In the genomic region with DNA sequence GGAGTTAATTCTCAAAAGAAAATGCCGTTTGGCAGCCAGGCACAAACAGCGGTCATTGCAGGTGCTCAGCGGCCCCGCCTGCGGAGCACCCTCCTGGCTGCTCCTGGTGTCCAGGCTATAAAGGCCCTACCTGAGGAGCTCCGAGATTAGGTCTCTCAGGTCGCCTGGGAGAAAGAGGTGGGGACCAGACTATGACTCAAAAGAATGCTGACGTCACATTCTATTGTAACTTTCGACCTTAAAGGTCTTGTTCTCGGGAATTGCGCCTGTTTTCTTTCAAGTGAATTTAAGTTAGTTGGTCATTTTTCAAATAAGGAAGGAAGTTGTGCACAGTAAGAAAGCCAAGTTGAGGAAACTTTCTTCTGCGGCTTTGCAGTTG, we compare ENCODE assay signal across 8 mouse cellular contexts. TPM values are rescaled to one million over a fixed set of nuclear protein-coding genes. Genes with fewer than 3 reads are reported as not detected.
DNase-seq lines count a peak whose midpoint lies in the region; ATAC-seq and TF ChIP-seq lines count a peak whose summit lies in the region.

No protein-coding gene starts in this region.

- 3% methylated on average over 12 of the region's 12 CpGs for WGBS in heart, postnatal 0 days
- 1% methylated on average over 12 of the region's 12 CpGs for WGBS in intestine, embryonic 15.5 days
- 6% methylated on average over 12 of the region's 12 CpGs for WGBS in midbrain, embryonic 10.5 days

- no peaks in the 10 kb centered on the region for H3K9me3 ChIP-seq in heart, postnatal 0 days (replicated peaks; ENCODE audit: control insufficient read depth, low read length)
- H3K9me3 ChIP-seq in intestine, embryonic 15.5 days: no peaks in the 10 kb centered on the region
- H3K9me3 ChIP-seq in midbrain, embryonic 10.5 days (replicated peaks): no peaks in the 10 kb centered on the region

- no peak overlapping the region for H3K9ac ChIP-seq in heart, postnatal 0 days (replicated peaks; ENCODE audit: low read depth, low read length)
- peak overlapping the region; percentile 70 for H3K9ac ChIP-seq in intestine, embryonic 15.5 days

- H3K36me3 ChIP-seq in heart, postnatal 0 days (replicated peaks; ENCODE audit: control insufficient read depth, insufficient read depth, low read length): no peaks in the 10 kb centered on the region
- no peaks in the 10 kb centered on the region for H3K36me3 ChIP-seq in intestine, embryonic 15.5 days
- no peaks in the 10 kb centered on the region for H3K36me3 ChIP-seq in midbrain, embryonic 10.5 days

- peak overlapping the region; percentile 55 for H3K4me3 ChIP-seq in heart, postnatal 0 days (ENCODE audit: low read depth, low read length)
- H3K4me3 ChIP-seq in intestine, embryonic 15.5 days (replicated peaks): peak overlapping the region; percentile 67
- peak overlapping the region; percentile 68 for H3K4me3 ChIP-seq in midbrain, embryonic 10.5 days

- no peak for TF ChIP-seq CTCF in heart, postnatal 0 days (IDR thresholded peaks at IDR 0.05; ENCODE audit: low read depth)

- peak overlapping the region; percentile 75 for H3K4me2 ChIP-seq in heart, postnatal 0 days (ENCODE audit: low read depth, low read length)
- peak overlapping the region; percentile 88 for H3K4me2 ChIP-seq in intestine, embryonic 15.5 days (replicated peaks)

- H3K27me3 ChIP-seq in heart, postnatal 0 days (ENCODE audit: control insufficient read depth, insufficient read depth, low read length): peaks cover 87% of the 10 kb centered on the region
- no peaks in the 10 kb centered on the region for H3K27me3 ChIP-seq in intestine, embryonic 15.5 days (replicated peaks)
- H3K27me3 ChIP-seq in midbrain, embryonic 10.5 days (ENCODE audit: low read depth, poor library complexity, severe bottlenecking): peaks cover 57% of the 10 kb centered on the region

- no peak overlapping the region; the same call in 1 of the 2 replicates for H3K27ac ChIP-seq in heart, postnatal 0 days (ENCODE audit: low read depth)
- peak overlapping the region; percentile 89 for H3K27ac ChIP-seq in intestine, embryonic 15.5 days
- H3K27ac ChIP-seq in midbrain, embryonic 10.5 days (replicated peaks): peak overlapping the region; percentile 83; the same call in 1 of the 2 replicates

- DNase-seq in heart, postnatal 0 days (ENCODE audit: low spot score): no peak
- no peak for DNase-seq in heart, adult 18-20 months
- peak; percentile 38 for DNase-seq in c-Kit-positive CD71-negative TER-119-negative erythroid progenitor cells, embryonic 14.5 days (ENCODE audit: low read depth)
- no peak for DNase-seq in midbrain, embryonic 10.5 days (ENCODE audit: low spot score)
- no peak for DNase-seq in spleen, postnatal 14 days (ENCODE audit: low spot score in 2 of 2)
- DNase-seq in layer of hippocampus, postnatal 25 days (ENCODE audit: extremely low spot score in 1 of 2, low spot score in 1 of 2): no peak
- no peak for DNase-seq in cerebellum, adult 9-11 months

- no peak for TF ChIP-seq EP300 in heart, postnatal 0 days (IDR thresholded peaks at IDR 0.05; ENCODE audit: low read depth)

- peaks cover 7% of the 10 kb centered on the region; the same call in 1 of the 2 replicates for H3K4me1 ChIP-seq in heart, postnatal 0 days (ENCODE audit: control insufficient read depth, insufficient read depth)
- H3K4me1 ChIP-seq in intestine, embryonic 15.5 days (replicated peaks): 0 out of 2 replicates have a peak, but pooled peaks cover 2% of the 10 kb centered on the region
- H3K4me1 ChIP-seq in midbrain, embryonic 10.5 days: peaks cover 14% of the 10 kb centered on the region

- peak; percentile 18; the same call in 1 of the 2 replicates for ATAC-seq in heart, postnatal 0 days (ENCODE audit: insufficient read depth, low read depth)
- ATAC-seq in intestine, embryonic 15.5 days: peak; percentile 82

RNA-seq across cellular contexts. Expression of a gene that starts 0.8 kb away (rescaled TPM):
- 13.8 and 17.9 TPM in 2 replicates for total RNA-seq in heart, postnatal 0 days (2014; rRNA removed; ENCODE audit: low replicate concordance)
- polyA plus RNA-seq in heart, postnatal 0 days (2015; fragmentation: Nextera tagmentation; extraction: Ambion mirVana): 5.5 and 6.0 TPM in 2 replicates
- 1 to 10 TPM; 3.6 to 6.4 TPM for total RNA-seq in heart, adult 18-20 months (2021)
- polyA plus RNA-seq in intestine, embryonic 15.5 days (2015; fragmentation: Nextera tagmentation; extraction: Ambion mirVana): 94.3 and 98.5 TPM in 2 replicates
- polyA plus RNA-seq in midbrain, embryonic 10.5 days (2016; fragmentation: Nextera tagmentation; extraction: Ambion mirVana): 30.7 and 33.2 TPM in 2 replicates
- total RNA-seq in layer of hippocampus, postnatal 25 days (2021): 1 to 10 TPM; 2.4 to 2.9 TPM
